9 mouse cellular contexts compared by ENCODE assay signal in the genomic region with DNA sequence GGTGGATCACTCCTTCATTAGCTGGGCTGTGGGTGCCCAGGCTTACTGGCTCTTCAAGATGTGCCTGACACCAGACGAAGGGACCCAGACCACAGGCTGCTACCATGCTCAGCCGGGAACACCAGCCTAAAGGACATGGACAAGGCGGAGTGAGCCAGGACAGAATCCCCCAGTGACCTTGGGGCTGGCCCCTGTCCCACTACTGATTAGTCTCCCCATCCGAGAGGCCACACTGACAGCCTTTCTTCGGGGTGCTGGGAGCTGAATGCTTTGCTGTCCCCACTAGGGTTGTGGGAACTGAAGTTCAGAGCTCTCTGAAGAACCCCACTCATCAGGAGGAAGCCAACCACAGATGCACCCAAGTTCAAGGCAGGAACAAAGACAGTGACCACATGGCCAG. TPM values are rescaled to one million over a fixed set of nuclear protein-coding genes. Genes with fewer than 3 reads are reported as not detected.
DNase-seq lines count a peak whose midpoint lies in the region; ATAC-seq lines count a peak whose summit lies in the region.
"Had no signal": no experiment of that assay in that cellular context is flagged by ENCODE, and none has a peak within 500 bp of the region (broad histone marks: within the 10 kb centered on the region; RNA-seq: fewer than 3 reads in every experiment).

No protein-coding gene starts in this region.

- intact Hi-C loops in left cerebral cortex, postnatal 4 days (cut with DNase I), result no loop called here
- intact Hi-C loops in left cerebral cortex, postnatal 14 days (cut with DNase I), result no loop called here
- intact Hi-C loops in left cerebral cortex, postnatal 36 days (cut with DNase I), result no loop called here

- 93% methylated on average over 5 of the region's 5 CpGs for WGBS in forebrain, embryonic 12.5 days
- WGBS in intestine, embryonic 15.5 days, result 88% methylated on average over 5 of the region's 5 CpGs
- 85% methylated on average over 5 of the region's 5 CpGs for WGBS in neural tube, embryonic 14.5 days

- H3K9ac ChIP-seq in forebrain, embryonic 12.5 days, result peak overlapping the region; percentile 96
- H3K9ac ChIP-seq in intestine, embryonic 15.5 days, result peak overlapping the region; percentile 98
- H3K9ac ChIP-seq in neural tube, embryonic 14.5 days (replicated peaks; ENCODE audit: low read depth, low read length), result peak overlapping the region; percentile 97

- no peak overlapping the region for H3K27ac ChIP-seq in forebrain, embryonic 12.5 days
- 0 out of 2 replicates have a peak overlapping the region, but pooled peaks have one; percentile 44 for H3K27ac ChIP-seq in intestine, embryonic 15.5 days
- H3K27ac ChIP-seq in neural tube, embryonic 14.5 days (ENCODE audit: low read depth, low read length), result no peak overlapping the region

- no peaks in the 10 kb centered on the region for H3K9me3 ChIP-seq in forebrain, embryonic 12.5 days
- H3K9me3 ChIP-seq in intestine, embryonic 15.5 days, result no peaks in the 10 kb centered on the region
- H3K9me3 ChIP-seq in neural tube, embryonic 14.5 days (ENCODE audit: control insufficient read depth, low read length), result no peaks in the 10 kb centered on the region

- no peak for ATAC-seq in forebrain, embryonic 12.5 days (ENCODE audit: low FRiP score)
- ATAC-seq in intestine, embryonic 15.5 days, result no peak
- no peak for ATAC-seq in neural tube, embryonic 14.5 days (ENCODE audit: low read depth)

- peaks cover 43% of the 10 kb centered on the region for H3K4me1 ChIP-seq in forebrain, embryonic 12.5 days
- peaks cover 46% of the 10 kb centered on the region for H3K4me1 ChIP-seq in intestine, embryonic 15.5 days (replicated peaks)
- H3K4me1 ChIP-seq in neural tube, embryonic 14.5 days (ENCODE audit: control insufficient read depth, insufficient read depth, low read length), result peaks cover 38% of the 10 kb centered on the region

- peak overlapping the region; percentile 84 for H3K4me3 ChIP-seq in forebrain, embryonic 12.5 days (replicated peaks)
- peak overlapping the region; percentile 82 for H3K4me3 ChIP-seq in intestine, embryonic 15.5 days (replicated peaks)
- peak overlapping the region; percentile 82 for H3K4me3 ChIP-seq in neural tube, embryonic 14.5 days (ENCODE audit: low read depth, low read length)

- peak overlapping the region; percentile 84 for H3K4me2 ChIP-seq in forebrain, embryonic 12.5 days
- peak overlapping the region; percentile 90 for H3K4me2 ChIP-seq in intestine, embryonic 15.5 days (replicated peaks)
- peak overlapping the region; percentile 88 for H3K4me2 ChIP-seq in neural tube, embryonic 14.5 days (ENCODE audit: low read depth, low read length)

- peak; percentile 45 for DNase-seq in left cerebral cortex, postnatal 4 days
- DNase-seq in left cerebral cortex, postnatal 14 days (ENCODE audit: low spot score in 2 of 2), result no peak
- DNase-seq in thymus, postnatal 25 days, result no peak
- no peak for DNase-seq in left cerebral cortex, postnatal 36 days (ENCODE audit: low spot score in 2 of 2)
- DNase-seq in layer of hippocampus, postnatal 10 days (ENCODE audit: low spot score in 2 of 2), result no peak

- H3K27me3 ChIP-seq in forebrain, embryonic 12.5 days, result 0 out of 2 replicates have a peak, but pooled peaks cover 4% of the 10 kb centered on the region
- no peaks in the 10 kb centered on the region for H3K27me3 ChIP-seq in intestine, embryonic 15.5 days (replicated peaks)
- H3K27me3 ChIP-seq in neural tube, embryonic 14.5 days (ENCODE audit: control insufficient read depth, insufficient read depth, low read length), result no peaks in the 10 kb centered on the region

- H3K36me3 ChIP-seq in forebrain, embryonic 12.5 days (replicated peaks), result peaks cover 63% of the 10 kb centered on the region
- H3K36me3 ChIP-seq in intestine, embryonic 15.5 days, result peaks cover 40% of the 10 kb centered on the region
- H3K36me3 ChIP-seq in neural tube, embryonic 14.5 days (ENCODE audit: control insufficient read depth, insufficient read depth, low read length), result peaks cover 39% of the 10 kb centered on the region

RNA-seq across cellular contexts. Expression of a gene that starts 1.3 kb away (rescaled TPM):
- total RNA-seq in left cerebral cortex, postnatal 4 days (2021), result 100 to 1,000 TPM; 187 to 198 TPM
- 100 to 1,000 TPM; 162 to 174 TPM for total RNA-seq in left cerebral cortex, postnatal 14 days (2021)
- 72.7 and 79.1 TPM in 2 replicates for polyA plus RNA-seq in forebrain, embryonic 12.5 days (2016; fragmentation: Nextera tagmentation; extraction: Ambion mirVana)
- 53.1 and 55.3 TPM in 2 replicates for polyA plus RNA-seq in intestine, embryonic 15.5 days (2015; fragmentation: Nextera tagmentation; extraction: Ambion mirVana)
- polyA plus RNA-seq in neural tube, embryonic 14.5 days (2014; fragmentation: Nextera tagmentation; extraction: Ambion mirVana), result 72.2 and 75.6 TPM in 2 replicates
- total RNA-seq in left cerebral cortex, postnatal 36 days (2021), result 100 to 1,000 TPM; 152 to 164 TPM
- 100 to 1,000 TPM; 170 to 174 TPM for total RNA-seq in layer of hippocampus, postnatal 10 days (2021)

RNA-seq across cellular contexts. Expression of a gene that starts 14.5 kb away (rescaled TPM):
- total RNA-seq in left cerebral cortex, postnatal 4 days (2021), result 10 to 100 TPM; 31.7 to 32.6 TPM
- total RNA-seq in left cerebral cortex, postnatal 14 days (2021), result 10 to 100 TPM; 36.3 to 36.5 TPM
- polyA plus RNA-seq in forebrain, embryonic 12.5 days (2016; fragmentation: Nextera tagmentation; extraction: Ambion mirVana), result 33.2 and 34.5 TPM in 2 replicates
- polyA plus RNA-seq in intestine, embryonic 15.5 days (2015; fragmentation: Nextera tagmentation; extraction: Ambion mirVana), result 59.1 and 72.6 TPM in 2 replicates
- 36.5 and 41.2 TPM in 2 replicates for polyA plus RNA-seq in neural tube, embryonic 14.5 days (2014; fragmentation: Nextera tagmentation; extraction: Ambion mirVana)
- total RNA-seq in left cerebral cortex, postnatal 36 days (2021), result 10 to 100 TPM; 33.9 to 41.5 TPM
- total RNA-seq in layer of hippocampus, postnatal 10 days (2021), result 10 to 100 TPM; 45.3 to 49.9 TPM

RNA-seq across cellular contexts. Expression of a gene that starts 20.7 kb away (rescaled TPM):
- total RNA-seq in left cerebral cortex, postnatal 4 days (2021), result 100 to 1,000 TPM; 414 to 476 TPM
- 100 to 1,000 TPM; 926 to 947 TPM for total RNA-seq in left cerebral cortex, postnatal 14 days (2021)
- 87.8 and 95.4 TPM in 2 replicates for polyA plus RNA-seq in forebrain, embryonic 12.5 days (2016; fragmentation: Nextera tagmentation; extraction: Ambion mirVana)
- polyA plus RNA-seq in intestine, embryonic 15.5 days (2015; fragmentation: Nextera tagmentation; extraction: Ambion mirVana), result 24.0 and 26.0 TPM in 2 replicates
- 570 and 690 TPM in 2 replicates for polyA plus RNA-seq in neural tube, embryonic 14.5 days (2014; fragmentation: Nextera tagmentation; extraction: Ambion mirVana)
- total RNA-seq in left cerebral cortex, postnatal 36 days (2021), result 100 to 1,000 TPM; 824 to 964 TPM
- 100 to 1,000 TPM; 584 to 714 TPM for total RNA-seq in layer of hippocampus, postnatal 10 days (2021)

RNA-seq across cellular contexts. Expression of a gene that starts 29.6 kb away (rescaled TPM):
- 10 to 100 TPM; 78.2 to 86.3 TPM for total RNA-seq in left cerebral cortex, postnatal 4 days (2021)
- total RNA-seq in left cerebral cortex, postnatal 14 days (2021), result 100 to 1,000 TPM; 176 to 185 TPM
- 14.5 and 16.8 TPM in 2 replicates for polyA plus RNA-seq in forebrain, embryonic 12.5 days (2016; fragmentation: Nextera tagmentation; extraction: Ambion mirVana)
- 13.2 and 16.8 TPM in 2 replicates for polyA plus RNA-seq in intestine, embryonic 15.5 days (2015; fragmentation: Nextera tagmentation; extraction: Ambion mirVana)
- polyA plus RNA-seq in neural tube, embryonic 14.5 days (2014; fragmentation: Nextera tagmentation; extraction: Ambion mirVana), result 20.2 and 23.4 TPM in 2 replicates
- 100 to 1,000 TPM; 312 to 338 TPM for total RNA-seq in left cerebral cortex, postnatal 36 days (2021)
- 100 to 1,000 TPM; 179 to 186 TPM for total RNA-seq in layer of hippocampus, postnatal 10 days (2021)

RNA-seq across cellular contexts. Expression of a gene that starts 33.0 kb away (rescaled TPM):
- under 1 TPM; 0.20 to 0.22 TPM for total RNA-seq in left cerebral cortex, postnatal 4 days (2021)
- 1 to 10 TPM; 1.2 TPM for total RNA-seq in left cerebral cortex, postnatal 14 days (2021)
- not detected in 2 replicates for polyA plus RNA-seq in forebrain, embryonic 12.5 days (2016; fragmentation: Nextera tagmentation; extraction: Ambion mirVana)
- polyA plus RNA-seq in intestine, embryonic 15.5 days (2015; fragmentation: Nextera tagmentation; extraction: Ambion mirVana), result 0.29 and 0.40 TPM in 2 replicates
- polyA plus RNA-seq in neural tube, embryonic 14.5 days (2014; fragmentation: Nextera tagmentation; extraction: Ambion mirVana), result not detected in 2 replicates
- total RNA-seq in left cerebral cortex, postnatal 36 days (2021), result 1 to 10 TPM in 1 of 2 experiments, under 1 TPM in 1; 0.86 to 1.1 TPM
- total RNA-seq in layer of hippocampus, postnatal 10 days (2021), result under 1 TPM; 0.30 to 0.38 TPM
- total RNA-seq: gastrocnemius, adult 8-10 months had no signal
